Mouse (Mus musculus) stomach, embryonic 16.5 days (tissue): ENCODE results near the gene Zfp422. TPM values are rescaled to one million over a fixed set of nuclear protein-coding genes. Genes with fewer than 3 reads are reported as not detected.

Experiments used
- ATAC-seq: fragments of 200-750 bp; cut with Nextera tagmentation; 2 replicates; pipeline ENCODE4 v1.8.0; 2017; ENCODE audit warnings: moderate number of reproducible peaks, moderate TSS enrichment; ENCODE audit not compliant: insufficient read depth, low FRiP score
- H3K27ac ChIP-seq: fragments of 300-500 bp; sonication (generic); 2 replicates; pipeline ENCODE4 v1.5.1; 2014; ENCODE audit warnings: low read length
- H3K27me3 ChIP-seq: fragments of 300-500 bp; sonication (generic); 2 replicates; pipeline ENCODE4 v1.6.1; 2014; ENCODE audit warnings: low read length, control low read depth, mixed read lengths; ENCODE audit not compliant: control insufficient read depth, insufficient read depth
- H3K36me3 ChIP-seq: fragments of 300-500 bp; sonication (generic); 2 replicates; pipeline ENCODE4 v1.6.1; 2014; ENCODE audit warnings: low read length; ENCODE audit not compliant: control insufficient read depth, insufficient read depth
- H3K4me1 ChIP-seq: fragments of 300-500 bp; sonication (generic); 2 replicates; pipeline ENCODE4 v1.6.1; 2014; ENCODE audit warnings: low read length, control low read depth, mixed read lengths; ENCODE audit not compliant: control insufficient read depth, insufficient read depth
- H3K4me2 ChIP-seq: fragments of 300-500 bp; sonication (generic); 2 replicates; pipeline ENCODE4 v1.6.1; 2014; ENCODE audit warnings: low read depth, low read length, mixed read lengths
- H3K4me3 ChIP-seq: fragments of 300-500 bp; sonication (generic); replicated peaks from 2 replicates; pipeline ENCODE4 v1.5.1; 2014; ENCODE audit warnings: mild to moderate bottlenecking, low read length
- H3K9ac ChIP-seq: fragments of 300-500 bp; sonication (generic); 2 replicates; pipeline ENCODE4 v1.6.1; 2014; ENCODE audit warnings: low read length
- H3K9me3 ChIP-seq: fragments of 300-500 bp; sonication (generic); replicated peaks from 2 replicates; pipeline ENCODE4 v1.6.1; 2016; ENCODE audit warnings: low read length, control low read depth; ENCODE audit not compliant: control insufficient read depth
- WGBS: fragments of 180-500 bp; shearing (Covaris S2); extraction: QIAGEN DNeasy Blood & Tissue Kit; methylation state at CpG from one replicate; pipeline ENCODE4 v1.1.7; 2014; 5-methylcytosine and 5-hydroxymethylcytosine counted together
- polyA plus RNA-seq: library from polyadenylated mRNA; unstranded; fragments of >200 nt; fragmentation: Nextera tagmentation; extraction: Ambion mirVana; gene quantifications from 2 replicates; pipeline ENCODE4 v1.2.1, GENCODE M21; 2015

Gene Zfp422
- polyA plus RNA-seq, 1 experiment from 2014 or later, result 123 TPM

DNA sequence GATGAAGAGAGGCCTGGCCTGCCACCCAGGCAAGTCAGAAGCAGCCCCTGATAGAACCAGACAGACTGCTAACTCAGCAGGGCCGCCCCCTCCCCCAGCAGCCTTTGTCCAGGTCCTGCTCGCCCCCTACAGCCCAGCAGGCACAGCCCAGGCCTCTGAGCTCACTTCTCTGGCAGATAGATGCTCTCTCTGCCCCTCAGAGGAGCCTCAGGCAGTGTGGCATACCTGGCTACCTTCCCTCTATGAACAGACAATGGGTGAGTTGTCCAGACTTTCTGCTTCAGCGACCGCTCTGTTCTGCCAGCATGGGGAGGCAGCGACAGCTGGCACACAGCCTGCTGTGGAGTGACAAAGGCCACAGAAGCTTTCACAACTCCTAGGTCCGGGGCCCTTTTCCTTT, 41.3 kb upstream of the Zfp422 start:
- Histone ChIP-seq H3K27me3 (no peaks in the 10 kb centered on the region), H3K36me3 (no peaks in the 10 kb centered on the region), H3K4me1 (peaks cover 17% of the 10 kb centered on the region), H3K27ac (no peak overlapping the region), H3K4me2 (no peak overlapping the region), H3K9ac (no peak overlapping the region), H3K4me3 (no peak overlapping the region), H3K9me3 (no peaks in the 10 kb centered on the region)
- ATAC-seq, result no peak
- WGBS, result 63% methylated on average over 6 of the region's 6 CpGs

DNA sequence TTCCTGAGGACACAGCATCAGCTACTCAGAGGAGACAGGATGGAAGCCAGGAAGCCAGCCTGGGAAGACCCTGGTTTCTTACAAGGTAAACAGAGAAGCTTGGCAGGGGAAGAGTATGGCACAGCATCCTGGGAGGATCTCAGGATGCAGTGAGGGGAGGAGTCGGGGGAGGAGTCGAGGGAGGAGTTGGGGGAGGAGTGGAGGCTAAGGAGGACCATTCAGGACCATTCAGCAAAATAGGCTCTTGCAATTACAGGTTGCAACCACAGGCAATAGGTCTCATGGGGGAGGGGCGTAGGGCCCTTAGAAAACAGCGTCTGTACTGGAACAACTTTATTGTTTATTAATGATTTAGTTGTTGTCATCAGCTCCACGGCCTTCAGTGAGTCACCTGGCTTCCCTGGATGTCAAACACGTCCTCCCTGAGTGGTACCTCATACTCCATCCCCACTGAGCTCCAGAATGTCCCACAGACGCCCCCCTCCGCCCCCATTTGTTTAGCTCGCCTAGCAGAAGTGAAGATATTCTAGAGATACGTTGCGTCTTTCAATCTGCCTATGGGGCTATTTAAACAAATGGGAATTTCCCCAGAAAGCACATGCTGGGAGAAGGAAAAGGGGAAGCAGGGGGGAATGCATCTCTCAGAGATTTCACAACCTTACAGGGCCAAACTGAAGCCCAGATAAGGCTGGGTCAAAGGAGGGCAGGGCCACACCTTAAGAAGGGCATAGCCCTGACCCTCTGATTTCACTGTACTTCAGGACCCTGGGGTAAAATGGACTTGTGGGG, 40.1 kb upstream of the Zfp422 start:
- peaks cover 16% of the 10 kb centered on the region; the same call in 1 of the 2 replicates for H3K4me1 ChIP-seq
- no peaks in the 10 kb centered on the region for H3K27me3 ChIP-seq
- no peaks in the 10 kb centered on the region for H3K9me3 ChIP-seq
- H3K4me2 ChIP-seq, result no peak overlapping the region
- H3K9ac ChIP-seq, result no peak overlapping the region
- ATAC-seq, result no peak
- no peak overlapping the region for H3K27ac ChIP-seq
- 38% methylated on average over 11 of the region's 11 CpGs for WGBS
- H3K36me3 ChIP-seq, result no peaks in the 10 kb centered on the region
- H3K4me3 ChIP-seq, result no peak overlapping the region

DNA sequence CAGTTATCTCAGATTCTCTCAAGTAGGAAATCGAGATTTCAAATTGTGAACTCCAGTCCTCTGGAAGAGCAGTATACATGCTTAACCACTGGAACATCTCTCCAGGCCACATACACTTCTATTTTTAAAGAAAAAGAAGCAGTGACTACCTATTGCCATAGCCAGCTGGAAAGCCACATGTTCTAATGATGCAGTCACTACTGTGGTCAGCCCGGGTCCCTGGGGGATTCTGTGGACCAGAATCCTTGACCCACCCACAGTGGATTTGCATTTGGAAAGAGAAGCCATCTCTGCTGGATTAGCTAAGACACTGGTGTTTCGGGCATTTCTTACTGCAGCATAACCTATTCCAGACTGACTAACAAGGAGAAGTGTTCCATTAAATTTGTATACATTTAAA, 38.6 kb upstream of the Zfp422 start:
- Histone ChIP-seq H3K36me3 (no peaks in the 10 kb centered on the region), H3K4me2 (no peak overlapping the region), H3K27me3 (no peaks in the 10 kb centered on the region), H3K9ac (no peak overlapping the region), H3K4me1 (peaks cover 9% of the 10 kb centered on the region; the same call in 1 of the 2 replicates), H3K27ac (no peak overlapping the region), H3K9me3 (no peaks in the 10 kb centered on the region), H3K4me3 (no peak overlapping the region)
- WGBS, result 71% methylated on average over 3 of the region's 3 CpGs
- ATAC-seq, result no peak

DNA sequence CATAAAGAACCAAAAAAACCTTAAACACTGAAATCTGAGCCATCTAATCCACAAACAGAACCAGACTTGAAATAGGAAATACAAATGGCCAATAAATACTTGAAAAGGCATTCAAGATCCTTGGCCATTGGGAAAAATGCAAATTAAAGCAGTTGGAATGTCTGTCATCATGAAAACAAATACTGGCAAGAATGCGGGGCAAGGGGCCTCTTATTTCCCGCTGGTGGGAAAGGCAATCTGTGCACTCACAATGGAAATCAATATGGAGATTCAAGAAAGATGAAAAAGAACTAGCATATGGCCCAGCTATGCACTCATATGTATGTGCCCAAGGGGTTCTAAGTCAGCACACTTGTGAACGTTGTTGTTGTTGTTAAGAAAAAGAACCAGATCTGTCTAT, 38.1 kb upstream of the Zfp422 start:
- H3K9ac ChIP-seq, result no peak overlapping the region
- H3K4me1 ChIP-seq, result peaks cover 9% of the 10 kb centered on the region; the same call in 1 of the 2 replicates
- H3K4me2 ChIP-seq, result no peak overlapping the region
- no peaks in the 10 kb centered on the region for H3K9me3 ChIP-seq
- no peak for ATAC-seq
- WGBS, result 65% methylated on average over 3 of the region's 3 CpGs
- H3K4me3 ChIP-seq, result no peak overlapping the region
- H3K27me3 ChIP-seq, result no peaks in the 10 kb centered on the region
- H3K27ac ChIP-seq, result no peak overlapping the region
- no peaks in the 10 kb centered on the region for H3K36me3 ChIP-seq

DNA sequence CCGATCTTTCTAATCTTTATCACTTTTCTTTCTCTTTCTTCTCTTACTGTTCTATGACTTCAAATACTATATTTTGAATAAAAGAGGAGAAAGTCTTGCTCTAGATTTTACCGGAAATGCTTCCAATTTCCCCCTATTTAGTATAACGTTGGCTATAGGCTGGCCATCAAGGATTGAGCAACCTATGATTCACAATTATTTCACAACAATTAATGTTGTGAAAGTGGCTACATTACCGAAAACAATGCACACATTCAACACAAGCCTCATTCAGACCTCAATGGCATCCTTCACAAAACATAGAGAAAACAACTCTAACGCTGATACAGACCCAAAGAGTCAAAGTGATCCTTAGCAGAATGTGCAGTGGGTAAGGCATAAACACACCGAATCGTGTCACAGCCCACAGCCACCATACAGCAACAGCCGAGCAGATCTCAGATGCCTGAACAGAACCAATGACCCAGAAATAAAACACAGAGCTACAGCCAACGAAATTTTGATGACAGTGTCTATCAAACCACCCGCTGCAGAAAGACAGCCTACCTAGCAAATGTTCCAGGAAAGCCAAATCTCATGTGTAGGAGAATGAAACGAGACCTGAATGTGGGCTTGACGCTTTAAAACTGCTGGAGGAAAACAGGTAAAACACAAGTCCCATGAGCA, 37.4 kb upstream of the Zfp422 start:
- H3K4me3 ChIP-seq, result no peak overlapping the region
- no peak overlapping the region for H3K9ac ChIP-seq
- H3K9me3 ChIP-seq, result no peaks in the 10 kb centered on the region
- H3K4me2 ChIP-seq, result no peak overlapping the region
- no peak overlapping the region for H3K27ac ChIP-seq
- 89% methylated on average over 12 of the region's 12 CpGs for WGBS
- ATAC-seq, result no peak
- peaks cover 9% of the 10 kb centered on the region; the same call in 1 of the 2 replicates for H3K4me1 ChIP-seq
- no peaks in the 10 kb centered on the region for H3K27me3 ChIP-seq
- H3K36me3 ChIP-seq, result no peaks in the 10 kb centered on the region

DNA sequence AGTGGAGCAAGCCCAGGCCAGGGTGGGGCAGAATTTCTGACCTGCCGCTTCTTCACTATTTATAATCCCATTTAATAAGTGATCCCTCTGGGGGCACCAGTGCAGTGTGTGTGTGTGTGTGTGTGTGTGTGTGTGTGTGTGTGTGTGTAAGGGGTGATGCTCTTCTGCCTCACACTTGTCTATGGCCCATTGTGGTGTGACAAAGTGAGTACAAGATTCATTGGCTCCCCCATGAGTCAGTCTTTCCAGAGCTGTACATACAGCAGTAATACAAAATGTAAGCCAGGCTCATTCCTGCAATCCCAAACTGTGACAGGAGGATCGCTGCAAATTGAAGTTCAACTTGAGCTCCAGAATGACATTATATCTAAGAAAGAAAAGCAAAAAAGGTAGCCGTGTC, 36.0 kb upstream of the Zfp422 start:
- peaks cover 3% of the 10 kb centered on the region; the same call in 1 of the 2 replicates for H3K4me1 ChIP-seq
- no peak overlapping the region for H3K4me2 ChIP-seq
- H3K27me3 ChIP-seq, result no peaks in the 10 kb centered on the region
- no peak overlapping the region for H3K27ac ChIP-seq
- no peak overlapping the region for H3K9ac ChIP-seq
- no peaks in the 10 kb centered on the region for H3K9me3 ChIP-seq
- 73% methylated on average over 3 of the region's 3 CpGs for WGBS
- H3K36me3 ChIP-seq, result no peaks in the 10 kb centered on the region
- no peak overlapping the region for H3K4me3 ChIP-seq
- no peak for ATAC-seq

DNA sequence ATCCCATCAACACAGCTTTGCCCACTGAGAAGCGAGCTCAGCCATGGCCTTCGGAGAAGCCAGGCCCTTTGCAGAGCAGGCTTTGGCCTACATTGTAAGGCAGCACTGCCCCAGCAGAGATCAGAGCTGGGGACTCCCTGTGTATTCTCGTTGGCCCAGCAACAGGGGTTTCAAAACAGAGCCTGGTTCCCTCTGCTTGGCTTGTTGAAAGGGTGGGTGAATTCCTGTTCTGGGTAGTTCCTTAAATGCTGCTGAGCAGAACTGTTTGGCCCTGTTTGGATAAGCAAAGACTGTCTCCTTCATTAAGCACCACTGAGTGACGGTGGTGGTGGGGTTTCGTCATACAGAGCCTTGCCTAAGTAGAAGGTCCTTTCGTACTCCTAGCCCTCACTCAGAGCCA, 35.2 kb upstream of the Zfp422 start:
- no peak overlapping the region for H3K9ac ChIP-seq
- H3K4me2 ChIP-seq, result no peak overlapping the region
- peak; percentile 47; the same call in 1 of the 2 replicates for ATAC-seq
- H3K4me3 ChIP-seq, result no peak overlapping the region
- H3K27ac ChIP-seq, result no peak overlapping the region
- H3K9me3 ChIP-seq, result no peaks in the 10 kb centered on the region
- no peaks in the 10 kb centered on the region for H3K36me3 ChIP-seq
- no peaks in the 10 kb centered on the region for H3K27me3 ChIP-seq
- peaks cover 3% of the 10 kb centered on the region; the same call in 1 of the 2 replicates for H3K4me1 ChIP-seq
- 76% methylated on average over 6 of the region's 6 CpGs for WGBS

DNA sequence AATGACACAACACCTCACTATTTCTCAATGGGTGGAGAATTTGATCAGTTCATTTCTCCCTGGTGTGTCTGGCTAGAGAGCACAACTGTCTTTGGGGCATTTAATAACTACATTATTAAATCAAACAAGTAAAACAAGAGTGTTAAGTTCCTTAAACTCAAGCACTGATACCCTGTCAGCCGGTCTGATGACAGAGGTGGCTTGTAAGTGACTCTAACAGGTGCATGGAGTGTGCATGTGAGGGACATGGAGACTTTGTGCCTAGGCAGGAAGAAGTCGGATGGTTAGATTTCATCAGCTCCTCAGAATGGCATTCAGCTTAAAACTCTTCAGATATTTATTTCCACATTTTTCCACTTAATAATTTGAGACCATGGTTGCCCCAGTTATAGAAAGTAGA, 34.6 kb upstream of the Zfp422 start:
- Histone ChIP-seq H3K36me3 (no peaks in the 10 kb centered on the region), H3K9ac (no peak overlapping the region), H3K27me3 (no peaks in the 10 kb centered on the region), H3K4me3 (no peak overlapping the region), H3K9me3 (no peaks in the 10 kb centered on the region), H3K4me2 (no peak overlapping the region), H3K27ac (no peak overlapping the region), H3K4me1 (peaks cover 3% of the 10 kb centered on the region; the same call in 1 of the 2 replicates)
- ATAC-seq, result no peak
- WGBS, result 77% methylated on average over 2 of the region's 2 CpGs

DNA sequence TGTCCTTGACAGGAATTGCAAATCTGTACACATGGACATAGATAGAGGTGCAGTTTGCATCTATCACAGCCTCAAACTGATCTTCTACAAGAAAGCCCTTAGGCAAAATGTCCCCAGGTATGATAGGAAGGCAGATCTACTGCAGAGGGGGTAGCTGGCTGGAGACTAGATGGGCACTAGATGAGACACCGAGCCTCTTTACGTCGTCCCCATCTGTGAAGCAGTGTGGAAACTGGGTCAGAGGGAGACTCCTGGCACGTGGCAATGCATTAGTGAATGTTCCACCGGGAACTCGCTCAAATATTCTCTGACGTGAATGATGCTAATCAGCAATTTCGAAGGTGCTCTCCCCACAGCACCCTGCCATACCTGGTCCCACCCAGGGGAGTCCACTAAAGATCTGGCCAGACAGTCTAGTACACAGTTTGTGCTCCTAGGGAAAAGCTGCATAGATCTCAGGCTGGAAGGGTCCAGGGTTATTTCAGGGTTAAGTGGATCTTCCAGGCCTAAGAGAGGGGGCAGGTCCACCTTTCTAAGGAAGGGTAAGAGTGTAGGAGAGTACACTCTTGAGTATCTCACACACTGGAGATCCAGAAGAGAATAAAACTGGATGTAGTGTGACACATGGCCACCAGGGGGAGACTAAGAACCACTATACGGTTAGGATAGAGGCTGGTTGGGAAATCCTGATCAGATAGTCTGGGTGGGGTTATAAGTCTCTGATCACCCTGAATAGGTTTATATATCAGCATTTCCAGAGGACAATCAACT, 25.1 kb upstream of the Zfp422 start:
- WGBS, result 62% methylated on average over 9 of the region's 9 CpGs
- H3K9me3 ChIP-seq, result no peaks in the 10 kb centered on the region
- no peaks in the 10 kb centered on the region for H3K27me3 ChIP-seq
- H3K27ac ChIP-seq, result no peak overlapping the region
- no peaks in the 10 kb centered on the region for H3K36me3 ChIP-seq
- H3K4me1 ChIP-seq, result peaks cover 14% of the 10 kb centered on the region
- peak; percentile 29; the same call in 1 of the 2 replicates for ATAC-seq
- no peak overlapping the region for H3K4me3 ChIP-seq
- H3K9ac ChIP-seq, result no peak overlapping the region
- H3K4me2 ChIP-seq, result no peak overlapping the region
